Mouse (Mus musculus) cerebellum, adult 2 months (tissue): ENCODE measurements around the gene Usp16.

Experiments
- CTCF ChIP-seq: fragments of 200-500 bp; IDR thresholded peaks from 2 replicates; pipeline ENCODE4 v1.5.1; 2011; ENCODE audit warnings: low read depth, mild to moderate bottlenecking, control low read depth, low read length, moderate library complexity, borderline replicate concordance; ENCODE audit not compliant: insufficient read depth
- POLR2A ChIP-seq: fragments of 200-500 bp; IDR thresholded peaks from 2 replicates; pipeline ENCODE4 v1.6.1; 2011; ENCODE audit warnings: low read length, control low read depth, borderline replicate concordance; ENCODE audit not compliant: insufficient read depth

GRCm38 (mm10) chr16:87420662-87421061 is 33.8 kb upstream of the Usp16 start:
- TF ChIP-seq CTCF (no peak), POLR2A (no peak)
